Mouse (Mus musculus) B cell, adult 67 days (primary cell): ENCODE measurements around the gene Card11. TPM values are rescaled to one million over a fixed set of nuclear protein-coding genes. Genes with fewer than 3 reads are reported as not detected.

Experiments used
- total RNA-seq, 2 experiments: library from RNA; stranded (reverse); gene quantifications; 4 replicates each; pipeline ENCODE4 v1.2.4; 2023

Card11 gene
- 100 to 1,000 TPM; 289 to 309 TPM for total RNA-seq

GRCm38 (mm10) chr5:141000349-141000748 lies at the start of gene Card11:
Gene Card11, minus strand, starts transcription at chr5:141000582.

GRCm38 (mm10) chr5:140830314-140831063 lies 169.9 kb downstream of the Card11 start, which contains the start of gene Gna12:
Gene Gna12, minus strand, starts transcription at chr5:140830431.

Other genes with a start within 250 kb of the Card11 start
- 10 to 100 TPM; 22.3 to 25.4 TPM for gene Gna12, start 170.2 kb downstream of the Card11 start, total RNA-seq
- gene Sdk1, start 240.9 kb upstream of the Card11 start, total RNA-seq, result not detected